Mouse (Mus musculus) spleen, adult 2 months (tissue): ENCODE measurements around the gene Sertad2. TPM values are rescaled to one million over a fixed set of nuclear protein-coding genes. Genes with fewer than 3 reads are reported as not detected.

ENCODE experiments used
- DNase-seq, 2 experiments: peaks; one replicate each; pipeline versions ENCODE4 v3.0.0 to v3.0.0-alpha.2; 2012 to 2021; ENCODE audit warnings: low spot score in 2 of 2, low read depth in 1 of 2
- H3K27ac ChIP-seq: fragments of 200-500 bp; 2 replicates; pipeline ENCODE4 v1.5.1; 2012; ENCODE audit warnings: low read length, inconsistent platforms; ENCODE audit not compliant: insufficient read depth
- H3K27me3 ChIP-seq: fragments of 200-500 bp; 2 replicates; pipeline ENCODE4 v1.6.1; 2012; ENCODE audit warnings: mild to moderate bottlenecking, moderate library complexity, low read length, inconsistent platforms; ENCODE audit not compliant: control insufficient read depth, insufficient read depth
- H3K36me3 ChIP-seq: fragments of 200-500 bp; 2 replicates; pipeline ENCODE4 v1.6.1; 2012; ENCODE audit warnings: mild to moderate bottlenecking, low read length, inconsistent platforms; ENCODE audit not compliant: control insufficient read depth, insufficient read depth
- H3K4me1 ChIP-seq: fragments of 200-500 bp; 2 replicates; pipeline ENCODE4 v1.6.1; 2011; ENCODE audit warnings: inconsistent platforms; ENCODE audit not compliant: control insufficient read depth, insufficient read depth, insufficient read length
- H3K4me3 ChIP-seq: fragments of 200-500 bp; 2 replicates; pipeline ENCODE4 v1.5.1; 2011; ENCODE audit warnings: mild to moderate bottlenecking, inconsistent platforms; ENCODE audit not compliant: insufficient read depth, insufficient read length; ENCODE audit errors: extremely low read depth
- CTCF ChIP-seq: fragments of 200-500 bp; IDR thresholded peaks from 2 replicates; pipeline ENCODE4 v1.5.1; 2011; ENCODE audit warnings: mild to moderate bottlenecking, inconsistent platforms; ENCODE audit not compliant: insufficient read depth, insufficient read length, insufficient replicate concordance; ENCODE audit errors: extremely low read depth
- POLR2A ChIP-seq: fragments of 200-500 bp; IDR thresholded peaks from 2 replicates; pipeline ENCODE4 v1.6.1; 2011; ENCODE audit warnings: low read depth, low read length, inconsistent platforms
- WGBS: fragments of 180-500 bp; shearing (Covaris S2); methylation state at CpG from one replicate; pipeline ENCODE4 v1.1.7; 2018; 5-methylcytosine and 5-hydroxymethylcytosine counted together
- polyA plus RNA-seq: library from polyadenylated mRNA; depleted of rRNA; stranded (reverse); fragments of >200 nt; gene quantifications from 2 replicates; pipeline ENCODE4 v1.2.3, GENCODE M21; 2012

Sertad2 gene
- polyA plus RNA-seq, 1 experiment: 22.3 TPM

DNA sequence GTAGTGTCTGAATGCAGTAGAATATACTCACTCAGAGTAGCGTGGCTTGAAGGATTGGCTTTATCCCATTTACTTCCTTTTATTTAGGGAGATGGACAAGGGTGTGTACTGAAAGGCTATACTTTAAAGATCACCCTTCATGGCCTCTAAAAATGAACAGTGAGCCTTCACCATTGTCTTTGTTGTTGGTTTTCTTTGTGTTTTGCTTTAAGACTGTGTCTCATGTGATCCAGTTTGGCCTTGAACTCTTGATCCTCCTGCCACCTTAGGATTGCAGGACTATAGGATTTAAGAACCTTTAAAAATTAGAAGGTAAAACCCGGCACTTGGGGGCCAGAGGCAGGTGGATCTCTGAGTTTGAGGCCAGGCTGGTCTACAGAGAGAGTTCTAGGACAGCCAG is 6.4 kb downstream of the Sertad2 start:
- peaks cover 5% of the 10 kb centered on the region; the same call in 1 of the 2 replicates for H3K4me1 ChIP-seq
- no peak overlapping the region for H3K27ac ChIP-seq
- H3K36me3 ChIP-seq: no peaks in the 10 kb centered on the region
- no peaks in the 10 kb centered on the region for H3K27me3 ChIP-seq
- TF ChIP-seq POLR2A (no peak), CTCF (no peak)
- H3K4me3 ChIP-seq: no peak overlapping the region
- WGBS: 89% methylated on average over 2 of the region's 2 CpGs
- DNase-seq: no peak

GRCm38 (mm10) chr11:20550196-20550595 is 7.1 kb downstream of the Sertad2 start:
- Histone ChIP-seq H3K36me3 (no peaks in the 10 kb centered on the region), H3K4me1 (peaks cover 5% of the 10 kb centered on the region; the same call in 1 of the 2 replicates), H3K4me3 (no peak overlapping the region), H3K27me3 (no peaks in the 10 kb centered on the region), H3K27ac (no peak overlapping the region)
- WGBS: 93% methylated on average over 7 of the region's 7 CpGs
- TF ChIP-seq POLR2A (no peak), CTCF (no peak)
- no peak for DNase-seq

- Histone ChIP-seq H3K4me1 (peaks cover 7% of the 10 kb centered on the region; the same call in 1 of the 2 replicates), H3K36me3 (no peaks in the 10 kb centered on the region), H3K27me3 (no peaks in the 10 kb centered on the region), H3K4me3 (no peak overlapping the region), H3K27ac (no peak overlapping the region)
- TF ChIP-seq POLR2A: no peak
- TF ChIP-seq CTCF: no peak
- DNase-seq: no peak
- WGBS: 91% methylated on average over 2 of the region's 2 CpGs
Measured at GRCm38 (mm10) chr11:20552059-20552458, 9.0 kb downstream of the Sertad2 start.

GRCm38 (mm10) chr11:20552758-20553673 is 10.0 kb downstream of the Sertad2 start:
- Histone ChIP-seq H3K27me3 (no peaks in the 10 kb centered on the region), H3K4me3 (no peak overlapping the region), H3K4me1 (peaks cover 7% of the 10 kb centered on the region; the same call in 1 of the 2 replicates), H3K27ac (peak overlapping the region; percentile 78), H3K36me3 (no peaks in the 10 kb centered on the region)
- TF ChIP-seq POLR2A: no peak
- TF ChIP-seq CTCF: no peak
- 47% methylated on average over 8 of the region's 8 CpGs for WGBS
- DNase-seq: peak in 1 of 2 experiments; percentile 34

GRCm38 (mm10) chr11:20555651-20556050 is 12.6 kb downstream of the Sertad2 start:
- Histone ChIP-seq H3K4me3 (no peak overlapping the region), H3K4me1 (peaks cover 7% of the 10 kb centered on the region; the same call in 1 of the 2 replicates), H3K36me3 (no peaks in the 10 kb centered on the region), H3K27ac (no peak overlapping the region), H3K27me3 (no peaks in the 10 kb centered on the region)
- 63% methylated on average over 3 of the region's 3 CpGs for WGBS
- no peak for DNase-seq
- TF ChIP-seq CTCF (no peak), POLR2A (no peak)

GRCm38 (mm10) chr11:20556163-20556911 is 13.3 kb downstream of the Sertad2 start:
- 71% methylated on average over 7 of the region's 7 CpGs for WGBS
- H3K27me3 ChIP-seq: no peaks in the 10 kb centered on the region
- H3K27ac ChIP-seq: no peak overlapping the region
- peaks cover 7% of the 10 kb centered on the region; the same call in 1 of the 2 replicates for H3K4me1 ChIP-seq
- H3K36me3 ChIP-seq: no peaks in the 10 kb centered on the region
- TF ChIP-seq POLR2A (no peak), CTCF (no peak)
- DNase-seq: no peak
- H3K4me3 ChIP-seq: no peak overlapping the region
